Mouse (Mus musculus) kidney, adult 2 months (tissue): ENCODE results near the gene Pik3r1.

Experiments used
- CTCF ChIP-seq: fragments of 200-500 bp; conservative IDR thresholded peaks from 2 replicates; pipeline ENCODE4 v1.5.1; 2011; ENCODE audit warnings: low read depth, mild to moderate bottlenecking, control low read depth, low read length, moderate library complexity, mixed read lengths; ENCODE audit not compliant: insufficient read depth, insufficient read length
- POLR2A ChIP-seq: fragments of 200-500 bp; IDR thresholded peaks from one replicate; pipeline ENCODE4 v1.6.1; 2011; ENCODE audit warnings: low read depth, low read length, control low read depth

DNA sequence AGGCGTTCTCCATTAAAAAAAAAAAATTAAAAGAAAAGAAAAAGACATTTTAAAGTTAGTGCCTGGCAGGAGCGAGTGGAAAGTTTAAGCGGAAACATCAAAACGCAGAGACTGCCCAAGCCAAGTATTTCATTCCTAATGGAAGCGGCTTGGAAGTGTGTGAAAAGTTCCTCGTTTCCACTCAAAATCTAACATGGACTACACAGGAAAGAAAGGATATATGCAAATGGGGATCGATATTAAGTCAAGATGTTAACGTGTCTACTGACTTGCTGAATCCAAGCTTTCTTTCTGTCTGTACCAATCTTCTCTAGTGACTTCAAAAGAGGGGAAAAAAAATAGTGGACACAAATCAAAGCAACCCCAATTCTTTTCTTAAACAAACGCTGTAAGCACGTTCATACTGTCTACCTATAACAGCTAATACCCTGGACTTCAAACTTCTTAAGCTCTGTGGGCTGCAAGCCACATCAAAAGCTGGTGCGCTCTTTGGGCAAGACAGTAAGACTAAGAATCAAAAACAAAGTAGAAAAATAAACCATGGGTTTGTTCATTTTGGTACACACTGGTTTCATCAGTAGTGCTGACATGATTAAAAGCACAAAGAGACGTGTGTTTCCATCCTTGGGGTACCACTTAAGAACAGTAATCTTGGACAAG, 54.5 kb downstream of the Pik3r1 start:
- TF ChIP-seq POLR2A (no peak), CTCF (no peak)
